Mouse (Mus musculus) neural tube, embryonic 11.5 days (tissue): ENCODE data around the gene Oxnad1. TPM values are rescaled to one million over a fixed set of nuclear protein-coding genes. Genes with fewer than 3 reads are reported as not detected.
"Not testable (repeated sequence)": the region's sequence is repeated elsewhere in the genome, so short reads cannot be mapped to it uniquely, and the experiment has no call there.

Source experiments
- ATAC-seq: fragments of 200-750 bp; cut with Nextera tagmentation; 2 replicates; pipeline ENCODE4 v1.8.0; 2017; ENCODE audit warnings: moderate number of reproducible peaks, mild to moderate bottlenecking, moderate TSS enrichment, moderate library complexity; ENCODE audit not compliant: insufficient read depth, low FRiP score, low TSS enrichment
- DNase-seq: peaks from one replicate; pipeline ENCODE4 v3.0.0-alpha.2; 2015; ENCODE audit warnings: low spot score
- H3K27ac ChIP-seq: fragments of 300-500 bp; sonication (generic); 2 replicates; pipeline ENCODE4 v1.5.1; 2014; ENCODE audit warnings: low read depth, mild to moderate bottlenecking, low read length
- H3K27me3 ChIP-seq: fragments of 300-500 bp; sonication (generic); 2 replicates; pipeline ENCODE4 v1.6.1; 2014; ENCODE audit warnings: mild to moderate bottlenecking, low read length, mixed read lengths; ENCODE audit not compliant: control insufficient read depth, insufficient read depth
- H3K36me3 ChIP-seq: fragments of 300-500 bp; sonication (generic); 2 replicates; pipeline ENCODE4 v1.6.1; 2014; ENCODE audit warnings: mild to moderate bottlenecking, low read length, moderate library complexity, mixed read lengths; ENCODE audit not compliant: control insufficient read depth, insufficient read depth
- H3K4me1 ChIP-seq: fragments of 300-500 bp; sonication (generic); 2 replicates; pipeline ENCODE4 v1.6.1; 2014; ENCODE audit warnings: low read length, mixed read lengths; ENCODE audit not compliant: control insufficient read depth, insufficient read depth
- H3K4me2 ChIP-seq: fragments of 300-500 bp; sonication (generic); 2 replicates; pipeline ENCODE4 v1.6.1; 2014; ENCODE audit warnings: low read depth, mild to moderate bottlenecking, moderate library complexity
- H3K4me3 ChIP-seq: fragments of 300-500 bp; sonication (generic); 2 replicates; pipeline ENCODE4 v1.5.1; 2014; ENCODE audit warnings: low read depth, low read length
- H3K9ac ChIP-seq: fragments of 300-500 bp; sonication (generic); 2 replicates; pipeline ENCODE4 v1.6.1; 2014; ENCODE audit warnings: mild to moderate bottlenecking, low read length
- H3K9me3 ChIP-seq: fragments of 300-500 bp; sonication (generic); 2 replicates; pipeline ENCODE4 v1.6.1; 2016; ENCODE audit warnings: low read length; ENCODE audit not compliant: control insufficient read depth
- WGBS: fragments of 180-500 bp; shearing (Covaris S2); extraction: QIAGEN DNeasy Blood & Tissue Kit; methylation state at CpG from one replicate; pipeline ENCODE4 v1.1.7; 2014; 5-methylcytosine and 5-hydroxymethylcytosine counted together
- polyA plus RNA-seq: library from polyadenylated mRNA; unstranded; fragments of >200 nt; fragmentation: Nextera tagmentation; extraction: Ambion mirVana; gene quantifications from 2 replicates; pipeline ENCODE4 v1.2.1, GENCODE M21; 2014

Gene Oxnad1
- polyA plus RNA-seq, 1 experiment from 2014 or later: 23.0 TPM

DNA sequence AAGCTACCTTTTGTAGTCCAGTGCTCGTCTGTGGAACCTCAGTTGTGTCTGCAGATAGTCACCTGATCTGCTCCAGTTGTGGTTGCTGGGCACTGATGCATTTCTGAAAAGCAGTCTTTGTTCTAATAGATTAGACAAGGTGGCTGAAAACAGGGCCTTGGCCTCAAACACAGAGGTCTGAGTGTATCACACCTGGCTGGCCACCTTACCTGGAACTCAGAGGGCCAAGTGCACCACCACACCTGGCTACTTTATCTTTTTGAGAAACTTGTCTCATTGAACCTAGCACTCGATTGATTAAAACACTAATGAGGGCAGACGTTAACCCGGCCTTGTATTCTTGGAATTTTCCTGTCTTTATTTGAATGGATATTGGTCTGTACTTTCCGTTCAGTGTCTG, 10.5 kb downstream of the Oxnad1 start:
- H3K9ac ChIP-seq: no peak overlapping the region
- no peaks in the 10 kb centered on the region for H3K9me3 ChIP-seq
- DNase-seq (no peak), ATAC-seq (no peak)
- H3K4me3 ChIP-seq: no peak overlapping the region
- H3K4me1 ChIP-seq: no peaks in the 10 kb centered on the region
- H3K27me3 ChIP-seq: no peaks in the 10 kb centered on the region
- whole genome bisulfite sequencing: 89% methylated on average over 5 of the region's 5 CpGs
- no peak overlapping the region for H3K4me2 ChIP-seq
- H3K36me3 ChIP-seq: peaks cover 4% of the 10 kb centered on the region
- H3K27ac ChIP-seq: no peak overlapping the region

GRCm38 (mm10) chr14:32096740-32097139, 11.6 kb downstream of the Oxnad1 start:
- Histone ChIP-seq H3K9me3 (no peaks in the 10 kb centered on the region), H3K27me3 (no peaks in the 10 kb centered on the region), H3K27ac (no peak overlapping the region), H3K4me2 (no peak overlapping the region), H3K4me1 (no peaks in the 10 kb centered on the region), H3K4me3 (no peak overlapping the region), H3K9ac (no peak overlapping the region), H3K36me3 (peaks cover 4% of the 10 kb centered on the region)
- DNase-seq (no peak), ATAC-seq (no peak)
- 80% methylated on average over 5 of the region's 5 CpGs for whole genome bisulfite sequencing

DNA sequence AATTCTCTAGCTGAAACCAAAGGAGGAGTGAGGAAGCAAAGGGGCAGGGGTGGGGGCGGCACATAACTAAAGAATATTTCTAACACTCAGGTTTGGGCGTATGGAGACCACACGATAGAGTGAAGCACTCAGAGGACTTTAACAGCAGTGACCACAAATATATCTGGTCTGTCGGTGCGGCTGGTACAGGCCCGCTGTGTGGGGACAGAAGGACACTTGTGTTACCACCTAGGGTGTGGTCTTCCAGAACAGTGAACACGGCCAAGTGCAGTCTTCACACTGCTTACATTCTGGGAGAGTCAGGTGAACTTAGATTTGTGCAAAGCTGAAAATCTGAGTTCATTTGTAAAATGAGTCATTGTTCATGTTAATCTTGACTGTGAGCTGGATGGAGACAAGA, 12.5 kb downstream of the Oxnad1 start:
- Histone ChIP-seq H3K9me3 (no peaks in the 10 kb centered on the region), H3K9ac (no peak overlapping the region), H3K27ac (no peak overlapping the region), H3K4me1 (no peaks in the 10 kb centered on the region), H3K36me3 (peaks cover 4% of the 10 kb centered on the region), H3K4me2 (no peak overlapping the region), H3K27me3 (no peaks in the 10 kb centered on the region), H3K4me3 (no peak overlapping the region)
- no peak for ATAC-seq
- WGBS: 95% methylated on average over 7 of the region's 7 CpGs
- DNase-seq: no peak

GRCm38 (mm10) chr14:32098951-32099350, 13.8 kb downstream of the Oxnad1 start:
- Histone ChIP-seq H3K27me3 (no peaks in the 10 kb centered on the region), H3K27ac (no peak overlapping the region), H3K4me3 (no peak overlapping the region), H3K4me1 (no peaks in the 10 kb centered on the region), H3K36me3 (peaks cover 4% of the 10 kb centered on the region; the same call in 1 of the 2 replicates), H3K4me2 (no peak overlapping the region), H3K9me3 (no peaks in the 10 kb centered on the region), H3K9ac (no peak overlapping the region)
- no peak for DNase-seq
- 96% methylated on average over 3 of the region's 3 CpGs for WGBS
- ATAC-seq: no peak

DNA sequence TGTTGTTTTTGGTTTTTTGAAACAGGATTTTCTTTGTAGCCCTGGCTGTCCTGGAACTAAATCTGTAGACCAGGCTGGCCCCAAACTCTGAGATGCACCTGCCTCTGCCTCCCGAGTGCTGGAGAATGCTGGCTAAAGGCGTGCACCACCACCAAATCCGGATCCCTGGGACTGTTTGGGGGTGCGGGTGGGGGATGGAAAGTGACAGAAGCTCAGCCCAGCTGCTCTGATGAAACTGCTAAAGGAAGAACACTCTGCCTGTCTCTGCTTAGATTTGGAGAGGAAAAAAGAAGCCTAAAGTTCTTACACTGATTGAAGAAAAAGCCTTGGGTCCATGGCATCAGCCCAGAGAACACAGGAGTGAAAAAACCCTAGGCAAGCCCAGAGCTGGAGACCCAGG, 18.4 kb downstream of the Oxnad1 start:
- no peak overlapping the region for H3K4me3 ChIP-seq
- peaks cover 2% of the 10 kb centered on the region; the same call in 1 of the 2 replicates for H3K36me3 ChIP-seq
- no peaks in the 10 kb centered on the region for H3K9me3 ChIP-seq
- H3K27me3 ChIP-seq: no peaks in the 10 kb centered on the region
- ATAC-seq: no peak
- no peaks in the 10 kb centered on the region for H3K4me1 ChIP-seq
- 85% methylated on average over 4 of the region's 4 CpGs for WGBS
- H3K27ac ChIP-seq: no peak overlapping the region
- H3K9ac ChIP-seq: no peak overlapping the region
- DNase-seq: no peak
- H3K4me2 ChIP-seq: no peak overlapping the region

GRCm38 (mm10) chr14:32105663-32106062, 20.5 kb downstream of the Oxnad1 start:
- 63% methylated on average over 7 of the region's 7 CpGs for WGBS
- Histone ChIP-seq H3K4me2 (no peak overlapping the region), H3K27me3 (no peaks in the 10 kb centered on the region), H3K4me1 (no peaks in the 10 kb centered on the region), H3K9me3 (no peaks in the 10 kb centered on the region), H3K9ac (no peak overlapping the region), H3K27ac (no peak overlapping the region), H3K4me3 (no peak overlapping the region), H3K36me3 (no peaks in the 10 kb centered on the region)
- DNase-seq: no peak
- ATAC-seq: no peak

DNA sequence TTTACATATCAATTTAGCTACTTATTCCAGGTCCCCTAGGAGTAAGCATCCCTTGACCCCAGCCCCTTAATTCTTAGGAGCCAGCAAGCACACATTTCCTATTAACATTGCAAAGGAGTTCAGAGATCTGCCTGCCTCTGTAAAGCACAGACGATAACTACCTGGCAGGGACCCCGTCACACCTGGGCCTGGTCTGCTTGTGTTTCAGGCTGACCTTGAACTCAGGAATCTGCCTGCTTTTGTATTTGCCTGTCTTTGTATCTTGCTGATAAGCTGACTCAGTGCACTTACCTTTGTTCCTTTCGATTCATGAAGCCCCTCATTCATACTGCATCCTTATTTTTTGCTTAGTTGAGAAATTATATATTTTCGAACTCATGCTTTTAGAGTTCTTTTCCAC, 21.7 kb downstream of the Oxnad1 start:
- ATAC-seq (no peak), DNase-seq (no peak)
- no peaks in the 10 kb centered on the region for H3K4me1 ChIP-seq
- 83% methylated on average over 4 of the region's 4 CpGs for WGBS
- H3K27me3 ChIP-seq: no peaks in the 10 kb centered on the region
- H3K4me2 ChIP-seq: no peak overlapping the region
- no peaks in the 10 kb centered on the region for H3K36me3 ChIP-seq
- no peak overlapping the region for H3K27ac ChIP-seq
- no peaks in the 10 kb centered on the region for H3K9me3 ChIP-seq
- H3K9ac ChIP-seq: no peak overlapping the region
- H3K4me3 ChIP-seq: no peak overlapping the region

GRCm38 (mm10) chr14:32112124-32112523, 26.9 kb downstream of the Oxnad1 start:
- H3K9me3 ChIP-seq, ATAC-seq, H3K4me2 ChIP-seq, H3K4me3 ChIP-seq, H3K27ac ChIP-seq, H3K27me3 ChIP-seq, H3K4me1 ChIP-seq, H3K9ac ChIP-seq, H3K36me3 ChIP-seq, DNase-seq: not testable (repeated sequence)
- 94% methylated on average over 10 of the region's 10 CpGs for WGBS

- H3K4me2 ChIP-seq: no peak overlapping the region
- ATAC-seq (no peak), DNase-seq (no peak)
- H3K27ac ChIP-seq: no peak overlapping the region
- no peak overlapping the region for H3K9ac ChIP-seq
- H3K9me3 ChIP-seq: no peaks in the 10 kb centered on the region
- no peaks in the 10 kb centered on the region for H3K36me3 ChIP-seq
- no peaks in the 10 kb centered on the region for H3K4me1 ChIP-seq
- H3K27me3 ChIP-seq: no peaks in the 10 kb centered on the region
- WGBS: 71% methylated on average over 11 of the region's 11 CpGs
- no peak overlapping the region for H3K4me3 ChIP-seq
Observed at GRCm38 (mm10) chr14:32120940-32121919, 36.1 kb downstream of the Oxnad1 start.
